Mouse (Mus musculus) hindbrain, embryonic 13.5 days (tissue): Measurements from ENCODE around the gene Pkd2. TPM values are rescaled to one million over a fixed set of nuclear protein-coding genes. Genes with fewer than 3 reads are reported as not detected.
A peak's percentile ranks its signal among the peaks of the same experiment; 100 is the strongest.

Experiments
- ATAC-seq: fragments of 200-750 bp; cut with Nextera tagmentation; 2 replicates; pipeline ENCODE4 v1.8.0; 2017; ENCODE audit warnings: moderate TSS enrichment; ENCODE audit not compliant: low FRiP score
- H3K27ac ChIP-seq: fragments of 300-500 bp; sonication (generic); 2 replicates; pipeline ENCODE4 v1.5.1; 2015; ENCODE audit warnings: inconsistent platforms, mild to moderate bottlenecking, moderate library complexity
- H3K27me3 ChIP-seq: fragments of 300-500 bp; sonication (generic); 2 replicates; pipeline ENCODE4 v1.6.1; 2015; ENCODE audit warnings: mild to moderate bottlenecking, inconsistent platforms
- H3K36me3 ChIP-seq: fragments of 300-500 bp; sonication (generic); 2 replicates; pipeline ENCODE4 v1.6.1; 2015; ENCODE audit warnings: mild to moderate bottlenecking, inconsistent platforms
- H3K4me1 ChIP-seq: fragments of 300-500 bp; sonication (generic); replicated peaks from 2 replicates; pipeline ENCODE4 v1.6.1; 2015; ENCODE audit warnings: inconsistent platforms
- H3K4me2 ChIP-seq: fragments of 300-500 bp; sonication (generic); 2 replicates; pipeline ENCODE4 v1.6.1; 2015; ENCODE audit warnings: inconsistent platforms, mild to moderate bottlenecking, moderate library complexity
- H3K4me3 ChIP-seq: fragments of 300-500 bp; sonication (generic); 2 replicates; pipeline ENCODE4 v1.5.1; 2015; ENCODE audit warnings: mild to moderate bottlenecking, inconsistent platforms
- H3K9ac ChIP-seq: fragments of 300-500 bp; sonication (generic); 2 replicates; pipeline ENCODE4 v1.6.1; 2015; ENCODE audit warnings: mild to moderate bottlenecking, inconsistent platforms
- H3K9me3 ChIP-seq: fragments of 300-500 bp; sonication (generic); 2 replicates; pipeline ENCODE4 v1.6.1; 2016; ENCODE audit warnings: inconsistent platforms
- WGBS: fragments of 180-500 bp; shearing (Covaris S2); methylation state at CpG from one replicate; pipeline ENCODE4 v1.1.7; 2015; 5-methylcytosine and 5-hydroxymethylcytosine counted together
- polyA plus RNA-seq: library from polyadenylated mRNA; unstranded; fragments of >200 nt; fragmentation: Nextera tagmentation; extraction: Ambion mirVana; gene quantifications from 2 replicates; pipeline ENCODE4 v1.2.1, GENCODE M21; 2015

Pkd2 gene
- polyA plus RNA-seq, 1 experiment from 2014 or later = 8.9 TPM

DNA sequence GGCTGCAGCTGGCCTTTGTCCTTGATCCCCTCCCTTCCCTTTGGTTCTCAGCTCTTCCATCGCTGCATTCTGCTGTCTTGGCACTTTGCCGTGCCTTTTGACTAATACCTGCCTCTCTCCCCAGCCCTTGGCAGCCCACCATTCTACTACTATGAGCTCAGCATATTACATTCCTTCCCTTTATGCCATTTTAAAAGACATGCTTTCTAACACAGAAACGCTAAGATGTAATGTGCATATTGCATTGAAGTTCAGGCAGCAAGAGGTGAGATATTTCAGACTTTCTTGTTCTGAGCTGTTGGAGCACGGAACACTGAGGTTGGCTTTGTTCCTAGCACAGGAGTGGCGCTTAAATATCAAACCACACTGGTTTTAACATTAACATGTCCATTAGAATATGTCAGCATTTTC, 11.7 kb downstream of the Pkd2 start:
- Histone ChIP-seq H3K36me3 (peaks cover 55% of the 10 kb centered on the region), H3K27ac (no peak overlapping the region), H3K4me3 (no peak overlapping the region), H3K4me2 (no peak overlapping the region), H3K9me3 (no peaks in the 10 kb centered on the region), H3K4me1 (no peaks in the 10 kb centered on the region), H3K9ac (no peak overlapping the region), H3K27me3 (no peaks in the 10 kb centered on the region)
- ATAC-seq = no peak
- WGBS = 93% methylated on average over 5 of the region's 5 CpGs

- H3K27me3 ChIP-seq = no peaks in the 10 kb centered on the region
- no peaks in the 10 kb centered on the region for H3K9me3 ChIP-seq
- H3K4me1 ChIP-seq = no peaks in the 10 kb centered on the region
- H3K9ac ChIP-seq = no peak overlapping the region
- no peak for ATAC-seq
- H3K4me3 ChIP-seq = no peak overlapping the region
- H3K36me3 ChIP-seq = peaks cover 50% of the 10 kb centered on the region
- H3K27ac ChIP-seq = no peak overlapping the region
- H3K4me2 ChIP-seq = no peak overlapping the region
- 96% methylated on average over 8 of the region's 8 CpGs for WGBS
Measured at GRCm38 (mm10) chr5:104472371-104472770, 13.1 kb downstream of the Pkd2 start.

- H3K9me3 ChIP-seq = no peaks in the 10 kb centered on the region
- 94% methylated on average over 7 of the region's 7 CpGs for WGBS
- H3K27ac ChIP-seq = no peak overlapping the region
- no peak overlapping the region for H3K4me3 ChIP-seq
- H3K9ac ChIP-seq = no peak overlapping the region
- H3K27me3 ChIP-seq = no peaks in the 10 kb centered on the region
- no peak for ATAC-seq
- H3K4me2 ChIP-seq = no peak overlapping the region
- peaks cover 71% of the 10 kb centered on the region for H3K36me3 ChIP-seq
- H3K4me1 ChIP-seq = no peaks in the 10 kb centered on the region
Measured at GRCm38 (mm10) chr5:104480367-104480766, 21.1 kb downstream of the Pkd2 start.

DNA sequence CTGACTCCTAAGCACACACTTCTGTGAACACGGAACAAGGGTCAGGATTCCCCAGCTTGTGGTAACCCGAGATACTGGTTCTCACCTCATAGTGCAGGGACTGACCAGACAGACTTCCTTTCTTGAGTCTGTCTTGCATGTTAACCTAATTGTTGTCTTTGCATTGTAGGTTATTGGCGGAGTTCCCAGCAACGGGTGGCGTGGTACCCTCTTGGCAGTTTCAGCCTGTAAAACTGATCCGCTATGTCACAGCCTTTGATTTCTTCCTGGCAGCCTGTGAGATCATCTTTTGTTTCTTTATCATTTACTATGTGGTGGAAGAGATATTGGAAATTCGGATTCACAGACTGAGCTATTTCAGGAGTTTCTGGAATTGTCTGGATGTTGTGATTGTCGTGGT, 23.6 kb downstream of the Pkd2 start:
- no peak for ATAC-seq
- 72% methylated on average over 8 of the region's 8 CpGs for WGBS
- H3K36me3 ChIP-seq = peaks cover 81% of the 10 kb centered on the region

DNA sequence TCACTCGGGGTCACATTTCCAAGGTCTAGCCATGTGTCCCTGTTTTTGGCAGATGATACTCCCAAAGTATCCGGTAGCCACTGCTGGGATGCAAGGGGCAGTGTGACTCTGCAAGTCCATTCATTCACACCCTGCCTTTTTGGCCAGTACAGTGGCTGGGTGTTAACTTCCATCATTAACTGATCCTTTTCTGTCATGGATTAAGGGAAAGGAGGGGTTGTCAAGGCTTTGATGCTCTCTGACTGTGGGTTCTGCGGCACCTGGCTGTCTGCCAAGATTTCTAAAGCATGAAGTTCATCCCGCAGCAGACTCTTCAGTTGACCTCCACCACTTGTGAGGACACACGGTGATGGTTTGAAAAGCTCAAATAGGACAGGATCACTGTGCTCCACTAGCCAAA, 32.3 kb downstream of the Pkd2 start:
- no peaks in the 10 kb centered on the region for H3K9me3 ChIP-seq
- H3K4me2 ChIP-seq = no peak overlapping the region
- no peak for ATAC-seq
- H3K36me3 ChIP-seq = peaks cover 82% of the 10 kb centered on the region
- no peak overlapping the region for H3K27ac ChIP-seq
- no peak overlapping the region for H3K9ac ChIP-seq
- H3K4me3 ChIP-seq = no peak overlapping the region
- WGBS = 67% methylated on average over 5 of the region's 5 CpGs
- H3K4me1 ChIP-seq = no peaks in the 10 kb centered on the region
- no peaks in the 10 kb centered on the region for H3K27me3 ChIP-seq

More for the DNA sequence above, 23.6 kb downstream of the Pkd2 start:
- Histone ChIP-seq H3K9ac (no peak overlapping the region), H3K4me3 (no peak overlapping the region), H3K9me3 (no peaks in the 10 kb centered on the region), H3K4me1 (no peaks in the 10 kb centered on the region), H3K4me2 (no peak overlapping the region), H3K27me3 (no peaks in the 10 kb centered on the region), H3K27ac (no peak overlapping the region)

DNA sequence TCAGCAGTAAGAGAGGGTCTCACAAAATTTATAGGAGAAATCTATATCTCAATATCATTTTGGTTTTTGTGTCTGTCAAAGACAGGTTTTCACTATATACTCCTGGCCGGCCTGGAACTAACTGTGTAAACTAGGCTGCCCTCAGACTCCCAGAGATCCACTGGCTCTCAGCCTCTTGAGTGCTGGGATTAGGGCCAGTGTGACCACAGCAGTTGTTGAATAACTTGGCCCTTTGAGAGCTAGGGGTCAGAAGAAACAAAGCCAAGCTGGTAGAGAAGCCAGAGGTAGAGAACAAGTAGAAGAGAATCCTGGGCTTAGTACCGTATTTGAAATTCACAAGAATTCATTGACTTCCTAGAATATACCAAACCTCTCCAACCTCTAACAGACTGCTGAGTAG, 45.6 kb downstream of the Pkd2 start:
- Histone ChIP-seq H3K36me3 (peaks cover 35% of the 10 kb centered on the region), H3K9me3 (no peaks in the 10 kb centered on the region), H3K4me3 (no peak overlapping the region), H3K4me1 (peaks cover 14% of the 10 kb centered on the region), H3K27ac (no peak overlapping the region), H3K27me3 (no peaks in the 10 kb centered on the region), H3K4me2 (no peak overlapping the region), H3K9ac (no peak overlapping the region)
- 92% methylated on average over 2 of the region's 2 CpGs for WGBS
- no peak for ATAC-seq

- peak; percentile 15; the same call in 1 of the 2 replicates for ATAC-seq
- Histone ChIP-seq H3K4me1 (peaks cover 17% of the 10 kb centered on the region), H3K4me2 (peak overlapping the region; percentile 73), H3K4me3 (peak overlapping the region; percentile 79), H3K36me3 (peaks cover 27% of the 10 kb centered on the region), H3K9ac (peak overlapping the region; percentile 43; the same call in 1 of the 2 replicates), H3K27me3 (no peaks in the 10 kb centered on the region), H3K9me3 (no peaks in the 10 kb centered on the region), H3K27ac (peak overlapping the region; percentile 94; the same call in 1 of the 2 replicates)
- 0% methylated on average over 2 of the region's 2 CpGs for WGBS
Measured at GRCm38 (mm10) chr5:104507829-104508194, 48.6 kb downstream of the Pkd2 start.

DNA sequence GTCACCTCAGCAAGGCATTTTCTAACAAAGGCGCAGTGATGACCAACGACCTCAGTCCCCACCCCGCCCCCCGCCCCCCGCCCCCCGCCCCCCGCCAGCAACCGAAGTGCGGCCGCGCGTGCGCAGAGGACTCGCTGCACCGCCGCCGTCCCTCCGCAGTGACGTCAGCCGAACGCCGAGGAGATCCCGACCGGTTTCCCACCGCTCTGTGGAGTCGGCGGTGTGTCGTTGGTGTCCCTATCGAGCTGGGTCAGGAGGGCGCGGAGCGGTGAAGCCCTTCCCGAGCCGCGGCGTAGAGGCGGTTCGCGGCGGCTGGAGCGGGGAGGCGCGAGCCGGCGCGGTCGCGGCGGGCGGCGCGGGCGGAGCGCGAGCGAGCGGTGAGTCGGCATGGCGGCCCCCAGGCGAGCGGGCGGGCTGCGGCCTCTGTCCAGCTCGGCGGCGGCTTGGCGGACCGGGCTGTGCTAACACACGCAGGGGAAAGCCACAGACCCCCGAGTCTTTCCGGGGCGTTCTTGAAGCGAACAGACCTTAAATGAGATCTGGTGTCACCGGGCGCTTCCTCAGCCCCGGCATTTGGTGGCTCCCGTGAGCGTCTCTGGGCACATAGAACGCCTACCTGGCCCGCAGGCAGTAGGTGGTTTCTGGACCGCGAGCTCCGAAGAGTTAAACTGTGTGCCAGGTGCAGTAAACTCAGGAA, 49.1 kb downstream of the Pkd2 start, which contains the start of gene BC005561:
Gene BC005561, plus strand, starts transcription at position 158 of the 697 bp plus-strand sequence.
- Histone ChIP-seq H3K27me3 (no peaks in the 10 kb centered on the region), H3K36me3 (peaks cover 27% of the 10 kb centered on the region), H3K9ac (peak within 1 kb of the TSS; percentile 90), H3K4me2 (peak within 1 kb of the TSS; percentile 73), H3K27ac (peak within 1 kb of the TSS; percentile 94), H3K4me1 (peaks cover 17% of the 10 kb centered on the region), H3K4me3 (peak within 1 kb of the TSS; percentile 79), H3K9me3 (no peaks in the 10 kb centered on the region)
- 0% methylated on average over 82 of the region's 83 CpGs for WGBS
- peak; percentile 95 for ATAC-seq

GRCm38 (mm10) chr5:104511211-104511610, 52.0 kb downstream of the Pkd2 start:
- ATAC-seq = no peak
- 90% methylated on average over 3 of the region's 3 CpGs for WGBS

DNA sequence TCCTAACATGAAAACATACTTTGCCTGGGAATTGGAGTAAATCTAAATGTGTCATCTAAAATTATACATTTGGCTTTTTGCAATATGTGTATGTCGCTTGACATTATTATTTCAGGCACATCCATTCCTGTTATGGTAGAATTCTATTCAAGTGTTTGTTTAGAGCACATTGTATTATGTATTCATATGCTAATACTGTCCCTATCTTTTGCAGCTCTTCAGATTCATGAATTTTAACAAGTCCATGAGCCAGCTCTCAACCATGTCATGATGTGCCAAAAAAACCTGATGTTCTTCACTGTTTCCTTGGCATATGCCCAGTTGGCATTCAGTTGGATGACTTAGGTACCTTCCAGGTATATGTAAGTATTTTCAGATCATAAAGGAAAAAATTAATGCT, 79.4 kb downstream of the Pkd2 start:
- Histone ChIP-seq H3K4me3 (no peak overlapping the region), H3K9ac (no peak overlapping the region), H3K27me3 (no peaks in the 10 kb centered on the region), H3K4me1 (no peaks in the 10 kb centered on the region), H3K4me2 (no peak overlapping the region), H3K9me3 (peaks cover 7% of the 10 kb centered on the region), H3K36me3 (peaks cover 68% of the 10 kb centered on the region), H3K27ac (no peak overlapping the region)
- WGBS = 83% methylated on average over 1 of the region's 1 CpGs
- ATAC-seq = no peak

More at GRCm38 (mm10) chr5:104511211-104511610, 52.0 kb downstream of the Pkd2 start:
- no peak overlapping the region for H3K4me3 ChIP-seq
- no peak overlapping the region for H3K27ac ChIP-seq
- no peak overlapping the region for H3K4me2 ChIP-seq
- peaks cover 17% of the 10 kb centered on the region for H3K4me1 ChIP-seq
- no peak overlapping the region for H3K9ac ChIP-seq
- peaks cover 11% of the 10 kb centered on the region; the same call in 1 of the 2 replicates for H3K9me3 ChIP-seq
- peaks cover 34% of the 10 kb centered on the region for H3K36me3 ChIP-seq
- H3K27me3 ChIP-seq = no peaks in the 10 kb centered on the region

GRCm38 (mm10) chr5:104539331-104539730, 80.1 kb downstream of the Pkd2 start:
- WGBS = 93% methylated on average over 4 of the region's 4 CpGs

More at GRCm38 (mm10) chr5:104539331-104539730, 80.1 kb downstream of the Pkd2 start:
- peaks cover 75% of the 10 kb centered on the region for H3K36me3 ChIP-seq
- no peak for ATAC-seq
- H3K4me1 ChIP-seq = no peaks in the 10 kb centered on the region
- no peak overlapping the region for H3K4me3 ChIP-seq
- peaks cover 9% of the 10 kb centered on the region for H3K9me3 ChIP-seq
- no peak overlapping the region for H3K4me2 ChIP-seq
- H3K27ac ChIP-seq = no peak overlapping the region
- no peak overlapping the region for H3K9ac ChIP-seq
- H3K27me3 ChIP-seq = no peaks in the 10 kb centered on the region
